Mouse (Mus musculus) splenic B cell, adult 2 months (primary cell): ENCODE measurements around the gene Zfp780b.
"Not testable (repeated sequence)": the region's sequence is repeated elsewhere in the genome, so short reads cannot be mapped to it uniquely, and the experiment has no call there.

Experiments
- DNase-seq: peaks from one replicate; pipeline ENCODE4 v3.0.0-alpha.2; 2011; ENCODE audit warnings: low read depth, low spot score
- H3K27me3 ChIP-seq: 2 replicates; pipeline ENCODE4 v1.6.1; 2012; ENCODE audit warnings: mild to moderate bottlenecking, low read length, moderate library complexity, mixed read lengths; ENCODE audit not compliant: control insufficient read depth, poor library complexity, insufficient read depth, severe bottlenecking
- H3K36me3 ChIP-seq: 2 replicates; pipeline ENCODE4 v1.6.1; 2012; ENCODE audit warnings: mild to moderate bottlenecking, low read length, moderate library complexity, mixed read lengths; ENCODE audit not compliant: control insufficient read depth, poor library complexity, insufficient read depth, severe bottlenecking

Zfp780b gene

GRCm38 (mm10) chr7:27978683-27979528 lies at the start of gene Zfp780b:
TSS of gene Zfp780b (minus strand) at chr7:27979171.
- H3K27me3 ChIP-seq, result no peaks in the 10 kb centered on the region
- peak; percentile 78 for DNase-seq
- no peaks in the 10 kb centered on the region for H3K36me3 ChIP-seq

- H3K27me3 ChIP-seq, result no peaks in the 10 kb centered on the region; the same call in 1 of the 2 replicates
- no peak for DNase-seq
Measured at GRCm38 (mm10) chr7:28014445-28014810, 35.5 kb upstream of the Zfp780b start.

GRCm38 (mm10) chr7:28013549-28014444 lies 34.8 kb upstream of the Zfp780b start, which contains the start of gene Zfp850:
TSS of gene Zfp850 (minus strand) at chr7:28014115.
- Histone ChIP-seq H3K36me3 (no peaks in the 10 kb centered on the region), H3K27me3 (no peaks in the 10 kb centered on the region; the same call in 1 of the 2 replicates)
- peak; percentile 66 for DNase-seq

More at GRCm38 (mm10) chr7:28014445-28014810, 35.5 kb upstream of the Zfp780b start:
- H3K36me3 ChIP-seq, result no peaks in the 10 kb centered on the region

GRCm38 (mm10) chr7:28010271-28010670 lies 31.3 kb upstream of the Zfp780b start:
- Histone ChIP-seq H3K36me3 (no peaks in the 10 kb centered on the region), H3K27me3 (no peaks in the 10 kb centered on the region; the same call in 1 of the 2 replicates)
- no peak for DNase-seq

DNA sequence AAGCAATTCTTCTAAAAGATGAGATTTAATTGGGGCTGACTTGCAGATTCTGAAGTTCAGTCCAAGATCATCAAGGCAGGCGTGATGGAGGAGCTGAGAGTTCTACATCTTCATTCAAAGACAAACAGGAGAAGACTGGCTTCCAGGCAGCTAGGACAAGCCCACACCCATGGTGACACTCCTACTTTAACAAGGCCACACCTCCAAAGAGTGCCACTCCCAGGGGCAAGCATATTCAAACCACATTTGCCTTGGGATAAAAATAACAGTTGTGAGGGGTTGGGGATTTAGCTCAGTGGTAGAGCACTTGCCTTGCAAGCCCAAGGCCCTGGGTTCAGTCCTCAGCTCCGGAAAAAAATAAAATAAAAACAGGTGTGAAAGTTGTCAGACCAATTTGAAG lies 3.2 kb upstream of the Zfp780b start:
- DNase-seq, result no peak

DNA sequence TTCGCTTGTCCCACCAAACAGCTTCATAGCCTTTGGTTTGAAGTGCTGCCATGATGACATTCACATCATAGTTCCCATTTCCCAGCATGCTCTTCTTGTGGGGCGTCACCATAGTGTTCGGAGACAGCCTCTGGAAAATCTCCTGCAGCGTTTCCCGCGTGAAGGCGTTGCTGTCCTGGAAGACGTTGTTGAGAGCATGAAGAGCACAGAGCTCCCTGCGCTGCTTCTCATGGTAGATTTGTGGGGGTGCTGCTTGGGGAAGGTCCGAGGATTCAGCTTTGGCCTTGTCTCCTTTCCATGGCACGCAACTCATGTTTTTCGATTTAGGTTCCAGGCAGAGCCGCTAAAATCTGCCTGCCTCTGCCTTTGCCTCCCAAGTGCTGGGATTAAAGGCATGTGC lies 29.5 kb downstream of the Zfp780b start:
- DNase-seq, H3K27me3 ChIP-seq, H3K36me3 ChIP-seq: not testable (repeated sequence)

More for the DNA sequence above, 3.2 kb upstream of the Zfp780b start:
- H3K36me3 ChIP-seq, result no peaks in the 10 kb centered on the region
- no peaks in the 10 kb centered on the region for H3K27me3 ChIP-seq

GRCm38 (mm10) chr7:27941869-27942268 lies 37.1 kb downstream of the Zfp780b start:
- H3K27me3 ChIP-seq, H3K36me3 ChIP-seq: not testable (repeated sequence)
- DNase-seq, result peak; percentile 41

DNA sequence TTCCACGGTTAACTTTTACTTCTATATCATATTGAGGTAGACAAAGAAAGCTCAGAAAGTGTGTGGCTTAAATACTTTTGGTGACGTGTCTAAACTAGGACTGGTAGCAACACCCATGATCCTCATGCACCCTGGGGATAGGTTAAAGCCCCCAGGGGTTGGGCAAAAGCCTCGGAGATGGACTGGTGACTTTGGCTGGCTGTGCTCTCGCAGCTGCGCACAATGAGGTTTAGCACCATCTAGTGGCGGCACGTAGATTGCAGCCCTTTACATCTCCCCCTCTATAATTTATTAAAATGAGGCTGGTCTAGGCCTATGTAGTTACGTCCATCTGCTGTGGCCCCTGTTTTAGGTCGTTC lies 45.2 kb downstream of the Zfp780b start:
- not testable (repeated sequence) for H3K36me3 ChIP-seq, H3K27me3 ChIP-seq, DNase-seq

DNA sequence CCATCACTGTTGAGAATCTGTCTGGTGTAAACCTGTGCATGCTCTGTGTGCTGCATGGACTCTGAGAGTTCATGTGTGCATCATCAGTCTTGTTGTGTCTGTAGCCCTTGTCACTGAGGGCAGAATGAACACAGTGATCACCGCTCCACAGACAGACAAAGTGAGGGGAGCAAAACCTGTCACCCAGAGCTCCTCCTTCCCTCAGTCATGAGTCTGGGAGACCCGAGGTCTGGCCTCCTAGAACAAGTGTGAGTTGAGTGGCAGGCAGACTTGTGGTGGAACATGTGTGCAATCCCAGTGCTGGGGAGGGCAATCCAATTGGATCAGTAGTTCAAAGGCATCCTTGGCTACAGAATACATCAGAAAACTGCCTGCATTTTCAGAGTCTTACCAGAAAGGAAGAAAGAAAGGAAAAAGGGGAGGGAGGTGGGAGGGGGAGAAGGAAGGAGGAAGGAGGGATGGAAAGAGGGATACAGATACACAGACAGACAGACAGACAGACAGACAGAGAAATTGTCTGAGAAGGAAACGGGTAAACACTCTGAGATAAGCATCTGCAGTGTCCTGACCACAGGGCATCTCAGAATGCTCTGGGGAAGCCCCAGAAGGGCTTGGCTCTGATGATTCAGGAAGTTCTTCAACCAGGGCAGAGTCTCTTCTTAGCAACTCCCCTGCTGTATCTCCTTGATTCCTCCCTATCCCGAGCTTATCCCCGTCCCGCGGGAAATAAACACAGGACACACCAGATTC lies 45.7 kb downstream of the Zfp780b start:
- no peaks in the 10 kb centered on the region for H3K36me3 ChIP-seq
- no peaks in the 10 kb centered on the region for H3K27me3 ChIP-seq
- peak; percentile 78 for DNase-seq

- DNase-seq, result peak; percentile 76
- no peaks in the 10 kb centered on the region for H3K36me3 ChIP-seq
Measured at GRCm38 (mm10) chr7:27928818-27929695, 49.9 kb downstream of the Zfp780b start, which contains the start of gene Zfp974. TSS of gene Zfp974 (minus strand) at chr7:27929460.

DNA sequence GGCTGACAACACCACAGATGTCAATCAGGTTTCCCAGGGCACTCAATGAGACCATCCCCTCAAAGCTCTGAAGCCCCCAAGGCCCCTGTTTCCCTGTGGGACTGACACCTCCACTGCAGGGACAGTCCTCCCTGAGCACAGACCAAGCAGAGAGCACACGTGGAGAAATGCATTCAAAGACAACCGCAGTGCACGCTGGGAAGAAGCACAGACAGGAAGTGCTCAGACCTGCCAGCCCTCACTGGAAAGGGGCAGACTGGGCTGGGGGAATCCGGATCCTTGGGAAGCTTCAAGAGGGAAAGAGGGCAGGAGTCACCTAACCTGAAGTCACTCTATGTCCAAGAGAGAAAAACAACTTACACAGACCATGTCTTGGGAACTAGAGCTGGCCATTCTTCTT lies 51.9 kb downstream of the Zfp780b start:
- not testable (repeated sequence) for H3K36me3 ChIP-seq, DNase-seq, H3K27me3 ChIP-seq

More at GRCm38 (mm10) chr7:27928818-27929695, 49.9 kb downstream of the Zfp780b start, which contains the start of gene Zfp974:
- no peaks in the 10 kb centered on the region for H3K27me3 ChIP-seq

GRCm38 (mm10) chr7:27910952-27911351 lies 68.0 kb downstream of the Zfp780b start:
- not testable (repeated sequence) for DNase-seq, H3K36me3 ChIP-seq, H3K27me3 ChIP-seq
